Mouse (Mus musculus) MN1 (cell line): ENCODE results near the gene Ica1l.
"Not testable (repeated sequence)": the region's sequence is repeated elsewhere in the genome, so short reads cannot be mapped to it uniquely, and the experiment has no call there.

Experiments used
- DNase-seq: peaks from one replicate; pipeline ENCODE4 v3.0.0-alpha.2; 2016; ENCODE audit warnings: low spot score

The Ica1l gene

DNA sequence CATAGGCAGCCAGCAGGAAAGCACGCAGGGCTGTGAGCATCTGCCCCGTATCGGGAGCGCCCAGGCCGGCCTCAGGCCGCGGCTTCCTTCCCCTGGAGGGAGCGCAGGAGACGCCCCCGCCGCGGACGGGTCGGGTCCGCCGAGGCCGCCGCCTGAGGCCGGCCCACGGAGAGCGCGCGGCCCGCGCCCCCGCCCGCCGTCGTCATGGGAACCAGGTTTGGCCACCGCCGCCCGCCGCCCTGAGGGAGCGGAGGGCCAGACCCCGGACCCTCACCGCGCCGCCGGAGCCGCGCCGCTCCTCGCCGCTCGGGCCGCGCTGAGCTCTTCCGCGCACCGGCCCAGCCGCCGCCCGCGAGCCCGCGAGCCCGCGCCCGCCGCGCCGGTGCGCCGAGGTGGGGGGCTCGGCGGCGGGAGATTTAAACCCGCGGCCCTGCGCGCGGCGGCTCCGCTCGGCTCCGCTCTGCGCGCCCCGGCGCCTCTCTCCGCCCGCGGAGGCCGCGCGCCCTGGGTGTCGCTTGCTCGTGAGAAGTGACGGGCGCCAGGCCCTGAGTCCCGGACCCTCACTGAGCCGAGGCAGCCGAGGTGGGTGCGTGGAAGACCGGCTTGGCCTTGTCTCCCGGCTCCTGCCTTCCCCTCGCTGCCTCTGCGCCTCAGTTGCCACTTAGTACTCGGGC lies at the start of gene Ica1l:
Gene Ica1l (minus strand): TSS at position 389 of the 674 bp plus-strand sequence.
- DNase-seq: peak; percentile 48

- no peak for DNase-seq
These were observed 33.4 kb upstream of the Ica1l start for GRCm38 (mm10) chr1:60076411-60076810.

DNA sequence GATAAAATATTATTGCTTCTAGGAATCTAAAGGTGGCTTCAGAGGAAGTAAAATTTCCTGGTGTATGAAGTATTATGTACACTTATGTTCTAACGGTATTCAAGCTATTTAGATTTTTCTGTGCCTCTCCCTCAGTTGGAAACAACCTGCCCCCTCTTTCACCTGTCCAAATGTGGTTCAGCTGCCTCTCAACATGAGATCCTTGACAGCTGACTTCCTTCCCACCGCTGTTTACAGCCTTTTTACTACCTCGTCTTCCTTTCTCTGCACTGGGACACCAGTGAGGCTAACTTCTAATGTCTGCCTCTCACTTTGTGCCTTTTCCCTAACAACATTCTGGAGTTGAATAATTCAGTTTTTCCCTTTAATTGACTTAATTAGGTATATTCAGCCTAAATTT lies 32.6 kb upstream of the Ica1l start:
- no peak for DNase-seq

DNA sequence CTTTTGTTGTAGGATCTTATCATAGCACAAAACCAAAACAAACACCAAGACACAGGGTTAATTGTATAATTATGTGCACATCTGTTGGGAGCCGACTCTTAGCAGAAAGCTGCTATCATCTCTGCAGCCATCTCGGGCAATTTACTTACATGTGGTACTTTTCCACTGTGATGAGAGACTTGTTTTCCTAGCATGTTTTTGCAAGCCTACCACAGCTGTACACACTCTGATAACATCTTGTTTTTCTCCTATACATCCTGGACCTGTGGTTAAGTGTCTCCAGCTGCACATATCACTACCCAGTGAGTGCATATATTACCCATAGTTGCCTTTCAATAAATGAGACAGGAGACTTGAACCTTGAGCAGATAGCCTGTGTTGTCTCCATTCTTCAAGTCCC lies 32.0 kb upstream of the Ica1l start:
- peak; percentile 43 for DNase-seq

GRCm38 (mm10) chr1:60070725-60071124 lies 27.7 kb upstream of the Ica1l start:
- not testable (repeated sequence) for DNase-seq

- DNase-seq: no peak
These were observed 13.3 kb upstream of the Ica1l start for GRCm38 (mm10) chr1:60056310-60056709.

GRCm38 (mm10) chr1:60054659-60055058 lies 11.7 kb upstream of the Ica1l start:
- DNase-seq: no peak

DNA sequence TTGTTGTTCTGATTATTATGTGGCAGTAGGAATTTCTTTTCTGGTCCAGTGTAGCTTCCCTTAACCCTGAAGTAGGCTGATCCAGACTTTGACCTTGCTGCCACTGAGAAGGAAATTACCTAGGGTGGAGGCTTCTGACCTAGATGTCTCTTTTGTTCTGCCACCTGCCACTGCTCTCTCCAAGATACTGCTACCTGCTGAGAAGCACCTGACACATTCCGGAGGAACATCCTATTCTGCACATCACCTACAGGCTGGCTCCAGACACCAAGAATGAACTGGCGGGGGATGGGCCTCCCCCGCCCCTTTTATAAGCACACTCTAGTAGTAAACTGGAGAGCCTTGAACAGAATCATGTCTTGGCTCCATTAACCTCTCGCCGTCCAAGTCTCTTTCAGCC lies 4.5 kb upstream of the Ica1l start:
- not testable (repeated sequence) for DNase-seq

GRCm38 (mm10) chr1:60044595-60044994 lies 1.6 kb upstream of the Ica1l start:
- no peak for DNase-seq

DNA sequence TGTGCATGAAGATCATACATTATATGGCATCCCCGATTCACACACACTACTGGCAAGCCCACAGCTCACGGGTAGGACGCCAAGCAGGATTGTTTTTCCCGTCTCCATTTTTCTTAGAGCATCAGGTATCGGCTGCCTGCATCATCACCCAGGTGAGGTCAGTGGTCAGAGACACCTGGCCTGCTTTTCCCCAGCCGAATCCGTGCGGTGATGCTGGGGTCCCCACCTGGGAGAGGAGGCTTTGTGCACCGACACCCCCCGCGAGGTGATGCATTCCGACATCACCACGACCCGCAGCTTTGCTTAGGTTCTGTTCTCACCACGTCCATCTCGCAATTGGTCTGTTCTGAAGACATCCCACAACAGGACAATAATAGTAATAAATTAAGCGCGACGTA lies 587 bp downstream of the Ica1l start:
- DNase-seq: no peak

- DNase-seq: no peak
These were observed 7.9 kb downstream of the Ica1l start for GRCm38 (mm10) chr1:60035044-60035443.

- DNase-seq: no peak
These were observed 25.9 kb downstream of the Ica1l start for GRCm38 (mm10) chr1:60017031-60017469.

DNA sequence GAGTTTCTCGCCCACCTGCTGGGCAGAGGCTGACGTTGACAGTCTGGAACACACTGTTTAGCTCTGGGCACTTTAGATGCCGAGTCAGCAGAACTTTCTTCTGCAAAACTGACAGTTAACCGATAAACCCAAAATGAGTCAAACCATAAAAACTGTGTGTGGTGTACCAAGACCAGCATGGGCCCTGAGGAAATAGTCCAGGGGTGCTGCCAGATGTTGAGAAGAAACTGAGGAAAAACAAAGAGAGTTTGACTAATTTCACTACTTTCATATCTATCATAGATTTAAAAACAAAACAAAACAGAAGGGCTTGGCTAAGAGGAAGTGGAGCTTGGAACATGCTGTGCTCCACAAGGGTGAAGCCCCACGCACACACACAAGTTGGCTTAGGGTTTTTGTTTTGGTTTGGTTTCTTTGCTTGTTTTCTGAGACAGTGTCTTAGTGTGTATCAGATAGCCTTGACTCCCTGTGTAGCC lies 26.8 kb downstream of the Ica1l start:
- no peak for DNase-seq

GRCm38 (mm10) chr1:60015511-60015910 lies 27.5 kb downstream of the Ica1l start:
- DNase-seq: no peak

DNA sequence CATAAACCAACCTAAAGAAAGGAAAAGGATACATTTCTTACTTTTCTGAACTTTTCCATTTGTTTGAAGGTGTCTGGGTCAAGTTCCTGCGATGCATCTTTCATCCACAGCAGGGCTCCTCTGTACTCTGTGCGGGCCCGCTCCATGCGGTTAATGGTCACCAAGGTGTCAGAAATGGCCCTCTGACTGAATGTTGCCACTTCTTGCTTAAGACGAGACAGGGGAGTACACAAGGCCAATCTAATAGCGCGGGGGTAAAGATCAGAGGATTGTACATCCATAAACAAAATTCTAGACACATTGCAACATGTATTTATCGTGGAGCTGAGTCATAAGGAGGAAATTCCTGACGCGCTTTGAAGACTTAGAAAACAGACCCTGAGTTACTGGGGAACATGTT lies 29.2 kb downstream of the Ica1l start:
- DNase-seq: no peak

- no peak for DNase-seq
These were observed 34.2 kb downstream of the Ica1l start for GRCm38 (mm10) chr1:60008743-60009142.

DNA sequence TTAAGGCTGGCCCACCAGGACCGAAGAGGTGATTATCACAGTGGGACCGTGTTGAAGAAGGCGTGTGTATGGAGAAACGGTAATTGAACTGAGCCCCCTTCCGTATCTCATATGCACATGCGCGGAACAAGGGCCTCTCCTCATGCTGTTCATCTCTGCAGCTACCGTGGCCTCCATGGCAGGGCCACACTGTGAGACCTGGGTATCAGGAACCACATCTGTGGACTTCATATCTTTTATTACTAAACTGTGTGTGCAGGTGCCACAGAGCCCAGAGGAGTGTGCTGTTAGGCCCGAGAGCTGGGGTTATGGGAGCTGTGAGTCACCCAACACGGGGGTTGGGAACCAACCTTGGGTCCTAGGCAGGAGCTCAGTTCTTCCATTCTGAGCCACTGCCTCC lies 35.6 kb downstream of the Ica1l start:
- DNase-seq: no peak

GRCm38 (mm10) chr1:60000319-60000718 lies 42.7 kb downstream of the Ica1l start:
- peak; percentile 26 for DNase-seq

GRCm38 (mm10) chr1:59997352-59997751 lies 45.6 kb downstream of the Ica1l start:
- no peak for DNase-seq

GRCm38 (mm10) chr1:59995646-59996045 lies 47.3 kb downstream of the Ica1l start:
- no peak for DNase-seq

DNA sequence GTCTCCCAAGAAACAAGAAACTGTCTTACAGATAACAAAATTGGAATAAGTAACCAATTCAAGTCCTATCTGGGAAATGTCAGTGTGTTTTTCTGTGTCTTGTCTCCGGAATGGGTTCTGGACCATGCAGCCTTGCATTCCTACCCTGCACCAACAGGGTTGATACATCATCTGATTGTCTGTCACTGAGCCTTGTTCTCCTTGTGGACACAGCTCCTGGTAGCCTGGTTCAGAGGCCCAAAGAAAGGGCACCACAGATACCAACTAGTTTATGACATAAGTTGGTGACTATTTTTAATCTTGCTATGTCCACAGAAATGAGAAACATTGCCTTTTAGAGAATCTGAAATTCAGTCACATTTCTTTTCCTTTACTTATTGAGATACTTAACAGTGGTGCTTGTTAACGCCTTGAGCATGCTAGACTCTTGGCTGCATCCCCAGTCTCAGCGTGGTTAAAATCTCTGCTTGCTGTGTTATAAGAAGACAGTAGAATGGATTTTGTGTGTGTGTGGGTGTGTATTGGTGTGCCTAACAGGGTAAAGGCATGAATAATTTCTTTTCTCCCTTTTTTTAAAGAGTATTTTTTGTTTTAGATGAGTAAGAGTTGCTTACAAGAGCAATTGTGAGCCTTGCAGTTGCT lies 55.5 kb downstream of the Ica1l start:
- no peak for DNase-seq

DNA sequence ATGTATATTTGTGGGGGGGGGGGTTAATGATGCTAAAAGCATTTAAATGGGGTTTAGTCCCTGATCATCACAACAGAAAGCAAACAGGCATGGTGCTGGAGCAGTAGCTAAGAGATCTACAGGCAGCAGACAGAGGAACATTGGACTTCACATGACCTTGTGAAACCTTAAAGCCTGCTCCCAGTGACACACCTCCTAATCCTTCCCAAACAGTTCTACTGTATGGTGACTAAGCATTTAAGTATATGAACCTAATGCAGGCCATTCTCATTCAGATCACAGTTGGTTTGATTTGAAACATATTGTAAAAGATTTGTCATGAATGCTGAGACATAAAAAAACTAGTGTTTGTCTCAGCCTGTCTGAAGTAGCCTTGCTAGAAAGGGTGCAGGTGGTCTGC lies 56.4 kb downstream of the Ica1l start:
- DNase-seq: no peak

- no peak for DNase-seq
These were observed 75.7 kb downstream of the Ica1l start for GRCm38 (mm10) chr1:59967291-59967690.
